In genomic region chr2:50296987-50297350, GRCm38 (mm10) we compare ENCODE assay signal across 8 mouse cellular contexts. TPM values are rescaled to one million over a fixed set of nuclear protein-coding genes. Genes with fewer than 3 reads are reported as not detected.
DNase-seq lines count a peak whose midpoint lies in the region; ATAC-seq and TF ChIP-seq lines count a peak whose summit lies in the region.

No protein-coding gene starts in this region.

- H3K36me3 ChIP-seq in thymus, adult 2 months (ENCODE audit: control insufficient read depth, insufficient read depth, low read length): no peaks in the 10 kb centered on the region
- no peaks in the 10 kb centered on the region for H3K36me3 ChIP-seq in limb, embryonic 13.5 days
- H3K36me3 ChIP-seq in stomach, postnatal 0 days (ENCODE audit: control insufficient read depth, insufficient read depth, low read length): no peaks in the 10 kb centered on the region

- peak in 1 of 2 experiments; percentile 29 for DNase-seq in cerebellum, adult 2 months
- DNase-seq in cerebellum, postnatal 4 days (ENCODE audit: low spot score in 2 of 2): no peak
- DNase-seq in thymus, adult 2 months: no peak
- no peak for DNase-seq in thymus, postnatal 10 days (ENCODE audit: low spot score in 2 of 2)
- no peak for DNase-seq in stomach, postnatal 0 days (ENCODE audit: low spot score)
- DNase-seq in retina, embryonic 14.5 days (ENCODE audit: low spot score): no peak

- no peaks in the 10 kb centered on the region for H3K27me3 ChIP-seq in cerebellum, adult 2 months (ENCODE audit: control insufficient read depth, insufficient read depth, low read length)
- no peaks in the 10 kb centered on the region for H3K27me3 ChIP-seq in thymus, adult 2 months (ENCODE audit: control insufficient read depth, insufficient read depth, low read length)
- no peaks in the 10 kb centered on the region for H3K27me3 ChIP-seq in limb, embryonic 13.5 days
- H3K27me3 ChIP-seq in stomach, postnatal 0 days (ENCODE audit: control insufficient read depth, insufficient read depth, low read length): no peaks in the 10 kb centered on the region

- no peaks in the 10 kb centered on the region; the same call in 1 of the 2 replicates for H3K4me1 ChIP-seq in cerebellum, adult 2 months (ENCODE audit: control insufficient read depth, insufficient read depth, low read length)
- peaks cover 5% of the 10 kb centered on the region for H3K4me1 ChIP-seq in thymus, adult 2 months (replicated peaks; ENCODE audit: control insufficient read depth, insufficient read depth, low read length)
- peaks cover 32% of the 10 kb centered on the region for H3K4me1 ChIP-seq in limb, embryonic 13.5 days
- peaks cover 4% of the 10 kb centered on the region; the same call in 1 of the 2 replicates for H3K4me1 ChIP-seq in stomach, postnatal 0 days (replicated peaks; ENCODE audit: control insufficient read depth, insufficient read depth)

- no peaks in the 10 kb centered on the region for H3K9me3 ChIP-seq in limb, embryonic 13.5 days
- H3K9me3 ChIP-seq in stomach, postnatal 0 days (ENCODE audit: control insufficient read depth, low read length): no peaks in the 10 kb centered on the region

- under 1% methylated on average over 9 of the region's 9 CpGs for WGBS in cerebellum, adult 2 months
- 16% methylated on average over 9 of the region's 9 CpGs for WGBS in thymus, adult 2 months
- 4% methylated on average over 9 of the region's 9 CpGs for WGBS in limb, embryonic 13.5 days
- 2% methylated on average over 9 of the region's 9 CpGs for WGBS in stomach, postnatal 0 days

- no peak for TF ChIP-seq POLR2A in cerebellum, adult 2 months (IDR thresholded peaks at IDR 0.05; ENCODE audit: borderline replicate concordance, insufficient read depth, low read length)
- no peak for TF ChIP-seq POLR2A in thymus, adult 2 months (IDR thresholded peaks at IDR 0.05; ENCODE audit: control insufficient read depth, extremely low read depth, insufficient read depth, low read length, poor library complexity)

- no peak overlapping the region for H3K27ac ChIP-seq in cerebellum, adult 2 months (ENCODE audit: insufficient read depth, low read length)
- no peak overlapping the region for H3K27ac ChIP-seq in thymus, adult 2 months (ENCODE audit: control insufficient read depth, insufficient read depth, low read length)
- no peak overlapping the region for H3K27ac ChIP-seq in limb, embryonic 13.5 days
- H3K27ac ChIP-seq in stomach, postnatal 0 days (replicated peaks): no peak overlapping the region

- H3K9ac ChIP-seq in limb, embryonic 13.5 days: peak overlapping the region; percentile 31; the same call in 1 of the 2 replicates
- H3K9ac ChIP-seq in stomach, postnatal 0 days (ENCODE audit: low read length): no peak overlapping the region

- no peak for TF ChIP-seq CTCF in cerebellum, adult 2 months (IDR thresholded peaks at IDR 0.05; ENCODE audit: borderline replicate concordance, insufficient read depth, low read depth, low read length)
- no peak for TF ChIP-seq CTCF in thymus, adult 2 months (IDR thresholded peaks at IDR 0.05; ENCODE audit: borderline replicate concordance, control insufficient read depth, extremely low read depth, insufficient read depth, low read length, poor library complexity)
- TF ChIP-seq CTCF in stomach, postnatal 0 days (IDR thresholded peaks at IDR 0.05; ENCODE audit: low read depth): no peak

- TF ChIP-seq EP300 in stomach, postnatal 0 days (optimal IDR thresholded peaks at IDR 0.05): no peak

- peak overlapping the region; percentile 82 for H3K4me2 ChIP-seq in limb, embryonic 13.5 days (replicated peaks)
- H3K4me2 ChIP-seq in stomach, postnatal 0 days (replicated peaks; ENCODE audit: low read depth): peak overlapping the region; percentile 54

- peak overlapping the region; percentile 73 for H3K4me3 ChIP-seq in cerebellum, adult 2 months (replicated peaks; ENCODE audit: insufficient read depth, low read depth, low read length)
- peak overlapping the region; percentile 34 for H3K4me3 ChIP-seq in thymus, adult 2 months (ENCODE audit: control insufficient read depth, insufficient read depth, low read length)
- peak overlapping the region; percentile 87 for H3K4me3 ChIP-seq in limb, embryonic 13.5 days
- H3K4me3 ChIP-seq in stomach, postnatal 0 days (ENCODE audit: low read depth, low read length): peak overlapping the region; percentile 83

- peak; percentile 42; the same call in 1 of the 2 replicates for ATAC-seq in limb, embryonic 13.5 days (ENCODE audit: low FRiP score, low read depth)
- no peak for ATAC-seq in stomach, postnatal 0 days (ENCODE audit: low FRiP score, low TSS enrichment)
- no peak for ATAC-seq in CD4-positive, CD25-positive, alpha-beta regulatory T cell, adult 4 months

RNA-seq across cellular contexts. Expression of gene Mmadhc, which starts 0.4 kb away (rescaled TPM):
- 70.0 and 70.5 TPM in 2 replicates for polyA plus RNA-seq in cerebellum, adult 2 months (2012; rRNA removed)
- polyA plus RNA-seq in thymus, adult 2 months (2012; rRNA removed): 50.1 and 59.5 TPM in 2 replicates
- 173 and 186 TPM in 2 replicates for polyA plus RNA-seq in limb, embryonic 13.5 days (2015; fragmentation: Nextera tagmentation; extraction: Ambion mirVana)
- polyA plus RNA-seq in stomach, postnatal 0 days (2015; fragmentation: Nextera tagmentation; extraction: Ambion mirVana): 147 and 149 TPM in 2 replicates
- 10 to 100 TPM; 46.5 to 48.3 TPM for polyA plus RNA-seq in CD4-positive, CD25-positive, alpha-beta regulatory T cell, adult 4 months (2017; shearing (Covaris generic))

Comparison
In these comparisons a context has a peak if more than half of its experiments do, and no peak if none do; other contexts are left out.
1. H3K4me3 ChIP-seq: peak in every context shown above with its lines; median percentile 87 in limb, embryonic 13.5 days; 83 in stomach, postnatal 0 days; 73 in cerebellum, adult 2 months; 34 in thymus, adult 2 months.